In genomic region chr3:109254957-109255356, GRCm38 (mm10) we compare ENCODE assay signal across 11 mouse cellular contexts.
DNase-seq lines count a peak whose midpoint lies in the region; ATAC-seq and TF ChIP-seq lines count a peak whose summit lies in the region.
"Had no signal": no experiment of that assay in that cellular context is flagged by ENCODE, and none has a peak within 500 bp of the region (broad histone marks: within the 10 kb centered on the region; RNA-seq: fewer than 3 reads in every experiment).

No protein-coding gene starts in this region.

- no peaks in the 10 kb centered on the region for H3K27me3 ChIP-seq in hindbrain, embryonic 13.5 days
- H3K27me3 ChIP-seq in hindbrain, postnatal 0 days (ENCODE audit: insufficient read depth, low read length), result no peaks in the 10 kb centered on the region
- no peaks in the 10 kb centered on the region for H3K27me3 ChIP-seq in limb, embryonic 10.5 days (ENCODE audit: low read depth, poor library complexity, severe bottlenecking)
- H3K27me3 ChIP-seq: hindbrain, embryonic 15.5 days had no signal

- no peak overlapping the region for H3K4me2 ChIP-seq in hindbrain, embryonic 13.5 days
- no peak overlapping the region for H3K4me2 ChIP-seq in hindbrain, postnatal 0 days (ENCODE audit: low read depth, low read length)
- H3K4me2 ChIP-seq: hindbrain, embryonic 15.5 days had no signal

- no peak overlapping the region for H3K9ac ChIP-seq in hindbrain, embryonic 13.5 days
- no peak overlapping the region for H3K9ac ChIP-seq in hindbrain, postnatal 0 days (replicated peaks; ENCODE audit: low read length)
- H3K9ac ChIP-seq: hindbrain, embryonic 15.5 days had no signal

- WGBS in hindbrain, embryonic 13.5 days, result 75% methylated on average over 5 of the region's 5 CpGs
- WGBS in hindbrain, postnatal 0 days, result 77% methylated on average over 5 of the region's 5 CpGs
- 88% methylated on average over 5 of the region's 5 CpGs for WGBS in limb, embryonic 10.5 days

- intact Hi-C loops in heart, postnatal 25 days (cut with DNase I), result loop anchor here (5.0 to 10.0 kb wide), 2 partner anchors 52 to 80 kb away; no protein-coding TSS in a partner anchor

- H3K4me3 ChIP-seq in layer of hippocampus, adult 2 months, result no peak overlapping the region
- H3K4me3 ChIP-seq in hindbrain, embryonic 13.5 days, result no peak overlapping the region
- no peak overlapping the region for H3K4me3 ChIP-seq in hindbrain, postnatal 0 days (ENCODE audit: low read length)
- no peak overlapping the region for H3K4me3 ChIP-seq in limb, embryonic 10.5 days
- H3K4me3 ChIP-seq: erythroblast, embryonic 14.5 days; hindbrain, embryonic 15.5 days; left cerebral cortex, adult 2 months had no signal

- H3K36me3 ChIP-seq in hindbrain, embryonic 13.5 days, result no peaks in the 10 kb centered on the region
- H3K36me3 ChIP-seq in hindbrain, postnatal 0 days (ENCODE audit: insufficient read depth, low read length), result no peaks in the 10 kb centered on the region
- no peaks in the 10 kb centered on the region for H3K36me3 ChIP-seq in limb, embryonic 10.5 days
- H3K36me3 ChIP-seq: hindbrain, embryonic 15.5 days had no signal

- H3K4me1 ChIP-seq in hindbrain, embryonic 13.5 days (replicated peaks), result no peaks in the 10 kb centered on the region; the same call in 1 of the 2 replicates
- H3K4me1 ChIP-seq in hindbrain, postnatal 0 days (ENCODE audit: insufficient read depth, low read length), result no peaks in the 10 kb centered on the region
- H3K4me1 ChIP-seq in limb, embryonic 10.5 days, result peaks cover 17% of the 10 kb centered on the region
- H3K4me1 ChIP-seq: hindbrain, embryonic 15.5 days had no signal

- ATAC-seq in hindbrain, embryonic 13.5 days (ENCODE audit: low FRiP score), result no peak
- no peak for ATAC-seq in hindbrain, postnatal 0 days

- no peak for TF ChIP-seq CTCF in layer of hippocampus, adult 2 months (conservative IDR thresholded peaks at IDR 0.05)
- TF ChIP-seq CTCF in hindbrain, postnatal 0 days (IDR thresholded peaks at IDR 0.05; ENCODE audit: low read depth), result no peak

- H3K9me3 ChIP-seq in hindbrain, embryonic 13.5 days, result no peaks in the 10 kb centered on the region
- H3K9me3 ChIP-seq in hindbrain, postnatal 0 days (ENCODE audit: low read length), result no peaks in the 10 kb centered on the region
- no peaks in the 10 kb centered on the region for H3K9me3 ChIP-seq in limb, embryonic 10.5 days (replicated peaks)
- H3K9me3 ChIP-seq: hindbrain, embryonic 15.5 days had no signal

- no peak overlapping the region for H3K27ac ChIP-seq in layer of hippocampus, adult 2 months
- no peak overlapping the region for H3K27ac ChIP-seq in hindbrain, embryonic 13.5 days
- no peak overlapping the region for H3K27ac ChIP-seq in hindbrain, postnatal 0 days
- H3K27ac ChIP-seq in limb, embryonic 10.5 days, result no peak overlapping the region
- H3K27ac ChIP-seq: hindbrain, embryonic 15.5 days; left cerebral cortex, adult 2 months had no signal

- DNase-seq in layer of hippocampus, adult 9-11 months, result peak; percentile 21
- no peak for DNase-seq in layer of hippocampus, adult 2 months (ENCODE audit: low spot score in 2 of 2)
- DNase-seq in c-Kit-positive CD71-negative TER-119-negative erythroid progenitor cells, embryonic 14.5 days (ENCODE audit: low read depth), result peak; percentile 62
- DNase-seq in heart, postnatal 25 days (ENCODE audit: low spot score), result peak; percentile 53
- DNase-seq in monocyte, adult 2 months (ENCODE audit: low read depth in 1 of 2, low spot score in 2 of 2), result peak; percentile 47 to 60
- DNase-seq in hindbrain, postnatal 0 days (ENCODE audit: low spot score), result no peak
- no peak for DNase-seq in limb, embryonic 10.5 days (ENCODE audit: low spot score)

Comparison
In these comparisons a context has a peak if more than half of its experiments do, and no peak if none do; other contexts are left out.
1. DNase-seq: peak in layer of hippocampus, adult 9-11 months (single experiment), c-Kit-positive CD71-negative TER-119-negative erythroid progenitor cells, embryonic 14.5 days (single experiment), heart, postnatal 25 days (single experiment) and monocyte, adult 2 months (2 of 2); none in layer of hippocampus, adult 2 months (0 of 2), hindbrain, postnatal 0 days (single experiment) and limb, embryonic 10.5 days (single experiment).